Mouse (Mus musculus) forebrain, embryonic 11.5 days (tissue): Measurements from ENCODE around the gene Man2a2. TPM values are rescaled to one million over a fixed set of nuclear protein-coding genes. Genes with fewer than 3 reads are reported as not detected.

Source experiments
- ATAC-seq: fragments of 200-750 bp; cut with Nextera tagmentation; replicated peaks from 2 replicates; pipeline ENCODE4 v1.8.0; 2017; ENCODE audit warnings: moderate TSS enrichment; ENCODE audit not compliant: low FRiP score
- DNase-seq: peaks from one replicate; pipeline ENCODE4 v3.0.0-alpha.2; 2017; ENCODE audit warnings: low spot score
- H3K27ac ChIP-seq: fragments of 300-500 bp; sonication (generic); 2 replicates; pipeline ENCODE4 v1.5.1; 2014; ENCODE audit warnings: low read depth, low read length
- H3K27me3 ChIP-seq: fragments of 300-500 bp; sonication (generic); 2 replicates; pipeline ENCODE4 v1.6.1; 2014; ENCODE audit warnings: mild to moderate bottlenecking, low read length, mixed read lengths; ENCODE audit not compliant: control insufficient read depth, insufficient read depth
- H3K36me3 ChIP-seq: fragments of 300-500 bp; sonication (generic); 2 replicates; pipeline ENCODE4 v1.6.1; 2014; ENCODE audit warnings: mild to moderate bottlenecking, low read length, moderate library complexity, mixed read lengths; ENCODE audit not compliant: control insufficient read depth, insufficient read depth
- H3K4me1 ChIP-seq: fragments of 300-500 bp; sonication (generic); replicated peaks from 2 replicates; pipeline ENCODE4 v1.6.1; 2014; ENCODE audit warnings: low read length, mixed read lengths; ENCODE audit not compliant: control insufficient read depth, insufficient read depth
- H3K4me2 ChIP-seq: fragments of 300-500 bp; sonication (generic); 2 replicates; pipeline ENCODE4 v1.6.1; 2014; ENCODE audit warnings: low read depth, mild to moderate bottlenecking, low read length, moderate library complexity, mixed read lengths; ENCODE audit not compliant: severe bottlenecking
- H3K4me3 ChIP-seq: fragments of 300-500 bp; sonication (generic); 2 replicates; pipeline ENCODE4 v1.5.1; 2014; ENCODE audit warnings: low read depth, low read length
- H3K9ac ChIP-seq: fragments of 300-500 bp; sonication (generic); 2 replicates; pipeline ENCODE4 v1.6.1; 2014; ENCODE audit warnings: low read length
- H3K9me3 ChIP-seq: fragments of 300-500 bp; sonication (generic); 2 replicates; pipeline ENCODE4 v1.6.1; 2016; ENCODE audit warnings: low read length, mixed read lengths; ENCODE audit not compliant: control insufficient read depth
- WGBS: fragments of 180-500 bp; shearing (Covaris S2); extraction: QIAGEN DNeasy Blood & Tissue Kit; methylation state at CpG from one replicate; pipeline ENCODE4 v1.1.7; 2014; 5-methylcytosine and 5-hydroxymethylcytosine counted together
- polyA plus RNA-seq: library from polyadenylated mRNA; unstranded; fragments of >200 nt; fragmentation: Nextera tagmentation; extraction: Ambion mirVana; gene quantifications from 2 replicates; pipeline ENCODE4 v1.2.1, GENCODE M21; 2014

Man2a2 gene
- polyA plus RNA-seq, 1 experiment from 2014 or later: 18.8 TPM

DNA sequence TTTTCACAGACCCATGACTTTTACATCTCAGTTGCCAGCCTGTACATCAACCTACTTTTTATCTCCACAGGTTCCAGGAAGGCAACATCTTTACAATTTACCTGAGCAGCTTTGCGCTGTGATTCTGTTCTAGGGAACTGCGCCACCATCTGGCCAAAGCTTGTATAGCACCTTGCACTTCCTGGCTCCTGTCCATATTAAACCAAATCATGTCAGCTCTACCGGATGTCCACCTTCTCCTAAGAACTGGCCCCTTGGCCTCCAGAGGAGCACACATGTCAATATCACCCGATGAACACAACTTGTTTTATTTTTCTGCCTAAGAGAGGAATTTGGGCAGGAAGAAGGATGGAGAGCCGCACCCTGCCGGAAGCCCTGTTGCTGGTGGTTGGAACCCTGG is 6.3 kb upstream of the Man2a2 start:
- H3K36me3 ChIP-seq: no peaks in the 10 kb centered on the region
- DNase-seq: peak; percentile 79
- H3K4me2 ChIP-seq: no peak overlapping the region
- ATAC-seq: no peak
- no peaks in the 10 kb centered on the region for H3K27me3 ChIP-seq
- H3K4me1 ChIP-seq: no peaks in the 10 kb centered on the region
- no peak overlapping the region for H3K4me3 ChIP-seq
- H3K9ac ChIP-seq: no peak overlapping the region
- no peak overlapping the region for H3K27ac ChIP-seq
- 37% methylated on average over 6 of the region's 6 CpGs for WGBS
- H3K9me3 ChIP-seq: no peaks in the 10 kb centered on the region

GRCm38 (mm10) chr7:80376192-80376591 is 5.0 kb upstream of the Man2a2 start:
- 83% methylated on average over 10 of the region's 10 CpGs for WGBS
- Histone ChIP-seq H3K4me1 (0 out of 2 replicates have a peak, but pooled peaks cover 1% of the 10 kb centered on the region), H3K36me3 (no peaks in the 10 kb centered on the region), H3K9me3 (no peaks in the 10 kb centered on the region), H3K4me2 (no peak overlapping the region), H3K27me3 (no peaks in the 10 kb centered on the region), H3K9ac (no peak overlapping the region), H3K4me3 (no peak overlapping the region), H3K27ac (no peak overlapping the region)
- ATAC-seq (no peak), DNase-seq (no peak)

GRCm38 (mm10) chr7:80375376-80376039 is 4.3 kb upstream of the Man2a2 start:
- ATAC-seq (no peak), DNase-seq (no peak)
- Histone ChIP-seq H3K9me3 (no peaks in the 10 kb centered on the region), H3K9ac (no peak overlapping the region), H3K27ac (no peak overlapping the region), H3K4me2 (no peak overlapping the region), H3K36me3 (no peaks in the 10 kb centered on the region), H3K27me3 (no peaks in the 10 kb centered on the region), H3K4me1 (0 out of 2 replicates have a peak, but pooled peaks cover 1% of the 10 kb centered on the region), H3K4me3 (no peak overlapping the region)
- 89% methylated on average over 9 of the region's 9 CpGs for WGBS

GRCm38 (mm10) chr7:80374733-80375132 is 3.6 kb upstream of the Man2a2 start:
- peaks cover 6% of the 10 kb centered on the region; the same call in 1 of the 2 replicates for H3K4me1 ChIP-seq
- H3K9ac ChIP-seq: no peak overlapping the region
- H3K4me3 ChIP-seq: no peak overlapping the region
- H3K4me2 ChIP-seq: no peak overlapping the region
- H3K27me3 ChIP-seq: no peaks in the 10 kb centered on the region
- H3K9me3 ChIP-seq: no peaks in the 10 kb centered on the region
- no peaks in the 10 kb centered on the region for H3K36me3 ChIP-seq
- H3K27ac ChIP-seq: no peak overlapping the region
- 90% methylated on average over 3 of the region's 3 CpGs for WGBS
- DNase-seq: no peak
- no peak for ATAC-seq

GRCm38 (mm10) chr7:80374280-80374679 is 3.1 kb upstream of the Man2a2 start:
- H3K9ac ChIP-seq: no peak overlapping the region
- H3K27me3 ChIP-seq: no peaks in the 10 kb centered on the region
- H3K36me3 ChIP-seq: no peaks in the 10 kb centered on the region
- no peak for ATAC-seq
- no peak overlapping the region for H3K4me2 ChIP-seq
- H3K4me3 ChIP-seq: no peak overlapping the region
- no peak for DNase-seq
- H3K4me1 ChIP-seq: peaks cover 10% of the 10 kb centered on the region; the same call in 1 of the 2 replicates
- WGBS: 60% methylated on average over 3 of the region's 3 CpGs
- no peak overlapping the region for H3K27ac ChIP-seq
- H3K9me3 ChIP-seq: no peaks in the 10 kb centered on the region

GRCm38 (mm10) chr7:80373850-80374249 is 2.7 kb upstream of the Man2a2 start:
- Histone ChIP-seq H3K4me3 (no peak overlapping the region), H3K9me3 (no peaks in the 10 kb centered on the region), H3K4me2 (no peak overlapping the region), H3K27ac (no peak overlapping the region), H3K36me3 (no peaks in the 10 kb centered on the region), H3K9ac (no peak overlapping the region), H3K27me3 (no peaks in the 10 kb centered on the region), H3K4me1 (peaks cover 10% of the 10 kb centered on the region; the same call in 1 of the 2 replicates)
- 89% methylated on average over 12 of the region's 12 CpGs for WGBS
- DNase-seq (no peak), ATAC-seq (no peak)

DNA sequence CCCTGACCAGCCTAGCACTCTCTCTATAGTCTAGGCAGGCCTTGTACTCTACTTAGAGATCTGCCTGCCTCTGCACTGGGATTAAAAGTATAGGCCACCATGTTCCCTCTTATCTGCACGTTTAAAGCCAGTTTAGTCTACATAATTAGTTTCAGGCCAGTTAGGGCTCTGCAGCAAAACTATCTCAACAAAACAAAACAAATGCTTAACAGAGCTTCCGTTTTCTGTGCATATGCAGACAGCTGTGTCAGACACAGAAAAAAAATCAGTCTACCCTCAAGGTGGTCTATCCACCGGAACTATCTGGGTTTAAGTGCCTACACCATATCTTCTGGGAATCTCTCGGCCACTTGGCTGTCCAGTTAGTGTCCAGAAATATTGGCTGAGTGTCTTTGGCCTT is 2.2 kb upstream of the Man2a2 start:
- H3K4me2 ChIP-seq: no peak overlapping the region
- H3K4me3 ChIP-seq: no peak overlapping the region
- H3K4me1 ChIP-seq: peaks cover 10% of the 10 kb centered on the region; the same call in 1 of the 2 replicates
- no peak overlapping the region for H3K9ac ChIP-seq
- no peak overlapping the region for H3K27ac ChIP-seq
- H3K36me3 ChIP-seq: no peaks in the 10 kb centered on the region; the same call in 1 of the 2 replicates
- no peaks in the 10 kb centered on the region for H3K27me3 ChIP-seq
- H3K9me3 ChIP-seq: no peaks in the 10 kb centered on the region
- ATAC-seq: no peak
- WGBS: 84% methylated on average over 4 of the region's 4 CpGs
- no peak for DNase-seq

DNA sequence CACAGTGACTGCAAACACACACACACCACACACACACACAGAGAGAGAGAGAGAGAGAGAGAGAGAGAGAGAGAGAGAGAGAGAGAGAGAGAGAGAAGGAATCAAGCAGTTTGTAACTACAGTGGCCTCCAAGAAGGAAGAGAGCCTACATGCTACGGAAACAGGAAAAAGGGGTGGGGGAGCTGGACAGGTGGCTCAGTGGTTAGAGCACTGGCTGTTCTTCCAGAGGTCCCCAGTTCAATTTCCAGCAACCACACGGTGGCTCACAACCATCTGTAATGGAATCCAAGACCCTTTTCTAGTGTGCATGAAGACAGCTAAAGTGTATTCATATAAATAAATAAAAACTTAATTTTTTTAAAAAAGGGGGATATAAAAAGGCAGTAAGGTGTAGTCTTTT is 1.5 kb upstream of the Man2a2 start:
- Histone ChIP-seq H3K4me2 (no peak overlapping the region), H3K4me3 (no peak overlapping the region), H3K27me3 (no peaks in the 10 kb centered on the region), H3K4me1 (peaks cover 10% of the 10 kb centered on the region; the same call in 1 of the 2 replicates), H3K27ac (no peak overlapping the region), H3K9me3 (no peaks in the 10 kb centered on the region), H3K9ac (no peak overlapping the region), H3K36me3 (no peaks in the 10 kb centered on the region; the same call in 1 of the 2 replicates)
- ATAC-seq (no peak), DNase-seq (no peak)
- 60% methylated on average over 2 of the region's 2 CpGs for WGBS

DNA sequence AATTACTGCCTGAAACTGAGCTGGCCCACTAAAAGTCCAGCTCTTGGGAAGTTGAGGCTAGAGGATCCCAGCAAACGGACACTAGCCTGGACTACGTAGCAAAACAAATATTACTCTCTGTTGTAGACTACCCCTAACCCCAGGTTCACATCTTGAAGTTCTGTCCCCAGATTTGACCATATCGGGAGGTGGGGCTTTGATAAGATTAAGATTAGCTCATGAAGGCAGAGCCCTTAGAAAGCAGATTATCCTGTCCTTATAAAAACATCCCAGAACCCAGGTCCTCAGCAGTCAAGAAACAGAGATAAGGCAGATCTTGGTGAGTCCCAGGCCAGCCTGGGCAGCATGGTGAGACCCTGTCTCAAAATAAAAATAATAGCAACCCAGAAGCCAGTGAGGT is 991 bp upstream of the Man2a2 start:
- H3K27ac ChIP-seq: no peak overlapping the region
- peaks cover 10% of the 10 kb centered on the region; the same call in 1 of the 2 replicates for H3K4me1 ChIP-seq
- no peak overlapping the region for H3K4me3 ChIP-seq
- no peak for ATAC-seq
- H3K9ac ChIP-seq: no peak overlapping the region
- no peaks in the 10 kb centered on the region for H3K9me3 ChIP-seq
- H3K4me2 ChIP-seq: no peak overlapping the region
- WGBS: 89% methylated on average over 3 of the region's 3 CpGs
- H3K27me3 ChIP-seq: no peaks in the 10 kb centered on the region
- no peak for DNase-seq
- H3K36me3 ChIP-seq: peaks cover under 1% of the 10 kb centered on the region; the same call in 1 of the 2 replicates
